Mouse (Mus musculus) forebrain, embryonic 12.5 days (tissue): ENCODE data around the gene Hspb11. TPM values are rescaled to one million over a fixed set of nuclear protein-coding genes. Genes with fewer than 3 reads are reported as not detected.

ENCODE experiments used
- ATAC-seq: fragments of 200-750 bp; cut with Nextera tagmentation; 2 replicates; pipeline ENCODE4 v1.8.0; 2017; ENCODE audit warnings: moderate TSS enrichment; ENCODE audit not compliant: low FRiP score
- H3K27ac ChIP-seq: fragments of 300-500 bp; sonication (generic); 2 replicates; pipeline ENCODE4 v1.5.1; 2016; ENCODE audit warnings: mild to moderate bottlenecking
- H3K27me3 ChIP-seq: fragments of 300-500 bp; sonication (generic); 2 replicates; pipeline ENCODE4 v1.6.1; 2016; ENCODE audit warnings: mild to moderate bottlenecking
- H3K36me3 ChIP-seq: fragments of 300-500 bp; sonication (generic); replicated peaks from 2 replicates; pipeline ENCODE4 v1.6.1; 2016; ENCODE audit warnings: mild to moderate bottlenecking
- H3K4me1 ChIP-seq: fragments of 300-500 bp; sonication (generic); 2 replicates; pipeline ENCODE4 v1.6.1; 2016
- H3K4me2 ChIP-seq: fragments of 300-500 bp; sonication (generic); 2 replicates; pipeline ENCODE4 v1.6.1; 2016; ENCODE audit warnings: mild to moderate bottlenecking, moderate library complexity
- H3K4me3 ChIP-seq: fragments of 300-500 bp; sonication (generic); replicated peaks from 2 replicates; pipeline ENCODE4 v1.5.1; 2016; ENCODE audit warnings: mild to moderate bottlenecking
- H3K9ac ChIP-seq: fragments of 300-500 bp; sonication (generic); 2 replicates; pipeline ENCODE4 v1.6.1; 2016; ENCODE audit warnings: mild to moderate bottlenecking
- H3K9me3 ChIP-seq: fragments of 300-500 bp; sonication (generic); 2 replicates; pipeline ENCODE4 v1.6.1; 2016
- WGBS: fragments of 180-500 bp; shearing (Covaris S2); methylation state at CpG from one replicate; pipeline ENCODE4 v1.1.7; 2016; 5-methylcytosine and 5-hydroxymethylcytosine counted together
- polyA plus RNA-seq: library from polyadenylated mRNA; unstranded; fragments of >200 nt; fragmentation: Nextera tagmentation; extraction: Ambion mirVana; gene quantifications from 2 replicates; pipeline ENCODE4 v1.2.1, GENCODE M21; 2016

The Hspb11 gene
- polyA plus RNA-seq, 1 experiment from 2014 or later = 37.8 TPM

DNA sequence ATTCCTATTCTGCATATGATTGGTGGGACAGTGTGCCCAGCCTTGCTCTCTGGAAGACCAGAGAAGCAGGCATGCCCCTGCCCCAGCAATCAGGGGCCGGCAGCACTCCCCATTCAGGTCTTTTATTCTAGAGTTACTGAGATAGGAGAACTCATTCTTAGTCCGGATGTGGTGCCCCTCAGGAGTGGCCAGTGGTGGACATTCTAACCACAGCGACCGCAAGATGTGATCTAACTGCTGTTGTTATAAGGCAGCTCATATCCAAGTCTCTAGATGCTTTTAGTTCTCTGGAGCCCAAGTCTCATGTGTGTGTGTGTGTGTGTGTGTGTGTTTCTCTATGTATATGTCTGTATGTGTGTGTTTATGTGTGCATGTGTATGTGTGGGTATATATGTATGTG, 47.0 kb downstream of the Hspb11 start:
- H3K36me3 ChIP-seq = no peaks in the 10 kb centered on the region
- H3K9me3 ChIP-seq = no peaks in the 10 kb centered on the region
- H3K27me3 ChIP-seq = no peaks in the 10 kb centered on the region
- ATAC-seq = no peak
- no peaks in the 10 kb centered on the region for H3K4me1 ChIP-seq
- no peak overlapping the region for H3K27ac ChIP-seq
- no peak overlapping the region for H3K4me3 ChIP-seq
- H3K4me2 ChIP-seq = no peak overlapping the region
- 81% methylated on average over 4 of the region's 4 CpGs for WGBS
- no peak overlapping the region for H3K9ac ChIP-seq

DNA sequence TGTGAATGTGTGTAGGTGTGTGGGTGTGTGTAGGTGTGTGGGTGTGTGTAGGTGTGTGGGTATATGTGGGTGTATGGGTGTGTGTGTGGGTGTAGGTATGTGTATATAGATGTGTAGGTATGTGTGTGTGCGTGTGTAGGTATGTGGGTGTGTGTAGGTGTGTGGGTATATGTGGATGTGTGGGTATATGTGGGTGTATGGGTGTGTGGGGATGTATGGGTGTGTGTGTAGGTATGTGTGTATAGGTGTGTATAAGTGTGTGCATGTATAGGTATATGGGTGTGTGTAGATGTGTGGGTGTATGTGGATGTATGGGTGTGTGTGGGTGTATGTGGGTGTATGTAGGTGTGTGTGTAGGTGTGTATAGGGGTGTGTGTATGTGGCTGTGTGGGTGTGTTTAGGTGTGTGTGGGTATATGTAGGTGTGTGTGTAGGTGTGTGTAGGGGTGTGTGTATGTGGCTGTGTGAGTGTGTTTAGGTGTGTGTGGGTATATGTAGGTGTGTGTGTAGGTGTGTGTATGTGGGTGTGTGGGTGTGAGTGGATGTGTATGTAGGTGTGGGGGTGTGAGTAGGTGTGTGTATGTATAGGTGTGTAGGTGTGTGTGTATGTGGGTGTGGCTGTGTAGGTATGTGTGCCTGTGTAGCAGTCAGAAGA, 47.6 kb downstream of the Hspb11 start:
- no peaks in the 10 kb centered on the region for H3K4me1 ChIP-seq
- H3K9ac ChIP-seq = peak overlapping the region; percentile 21; the same call in 1 of the 2 replicates
- H3K9me3 ChIP-seq = no peaks in the 10 kb centered on the region
- H3K4me2 ChIP-seq = no peak overlapping the region
- no peaks in the 10 kb centered on the region for H3K36me3 ChIP-seq
- 92% methylated on average over 1 of the region's 1 CpGs for WGBS
- ATAC-seq = no peak
- H3K27me3 ChIP-seq = no peaks in the 10 kb centered on the region
- no peak overlapping the region for H3K27ac ChIP-seq
- H3K4me3 ChIP-seq = no peak overlapping the region

DNA sequence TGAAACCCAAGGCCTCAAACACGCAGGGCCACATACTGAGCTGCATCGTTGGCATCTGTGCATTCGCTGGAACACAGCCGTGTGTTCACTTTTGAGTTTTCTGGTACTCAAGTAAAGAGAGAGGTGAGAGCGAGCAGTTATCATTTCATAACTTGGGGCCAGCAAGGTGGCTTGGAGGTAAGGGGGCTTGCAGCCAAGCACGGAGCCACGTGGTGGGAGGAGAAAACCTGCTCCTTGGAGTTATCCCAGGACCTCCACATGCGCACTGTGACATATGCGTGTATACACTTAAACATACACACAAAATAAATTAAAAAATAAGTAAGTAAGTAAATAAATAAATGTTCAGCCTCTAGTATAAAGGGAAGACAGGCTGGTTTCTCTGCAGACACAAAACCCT, 48.8 kb downstream of the Hspb11 start:
- Histone ChIP-seq H3K4me2 (no peak overlapping the region), H3K27me3 (0 out of 2 replicates have a peak, but pooled peaks cover 6% of the 10 kb centered on the region), H3K4me1 (no peaks in the 10 kb centered on the region; the same call in 1 of the 2 replicates), H3K36me3 (no peaks in the 10 kb centered on the region), H3K27ac (no peak overlapping the region), H3K9ac (no peak overlapping the region), H3K4me3 (no peak overlapping the region), H3K9me3 (no peaks in the 10 kb centered on the region)
- ATAC-seq = no peak
- whole genome bisulfite sequencing = 86% methylated on average over 9 of the region's 9 CpGs

DNA sequence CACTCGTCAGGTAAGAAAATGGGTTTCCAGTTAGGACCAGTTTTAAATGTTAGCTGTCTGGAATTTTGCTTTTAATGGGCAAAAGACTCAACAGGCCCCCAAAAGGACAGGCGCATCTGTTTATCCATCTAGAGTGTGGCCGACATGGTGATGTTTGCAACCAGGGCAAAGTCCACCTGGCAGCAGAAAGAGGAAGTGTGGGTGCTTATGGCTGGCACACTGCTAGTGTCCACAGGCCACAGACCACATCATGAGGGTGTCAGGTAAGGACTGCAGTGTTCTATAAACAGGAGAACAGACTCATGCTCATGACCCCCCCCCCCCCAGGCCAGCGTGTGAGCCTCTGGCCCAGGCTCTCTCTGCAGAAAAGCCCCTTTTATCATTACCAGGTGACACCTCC, 49.4 kb downstream of the Hspb11 start:
- ATAC-seq = no peak
- Histone ChIP-seq H3K4me1 (no peaks in the 10 kb centered on the region; the same call in 1 of the 2 replicates), H3K9me3 (no peaks in the 10 kb centered on the region), H3K27me3 (0 out of 2 replicates have a peak, but pooled peaks cover 6% of the 10 kb centered on the region), H3K27ac (no peak overlapping the region), H3K4me3 (no peak overlapping the region), H3K4me2 (no peak overlapping the region), H3K9ac (no peak overlapping the region), H3K36me3 (no peaks in the 10 kb centered on the region)
- WGBS = 87% methylated on average over 4 of the region's 4 CpGs

DNA sequence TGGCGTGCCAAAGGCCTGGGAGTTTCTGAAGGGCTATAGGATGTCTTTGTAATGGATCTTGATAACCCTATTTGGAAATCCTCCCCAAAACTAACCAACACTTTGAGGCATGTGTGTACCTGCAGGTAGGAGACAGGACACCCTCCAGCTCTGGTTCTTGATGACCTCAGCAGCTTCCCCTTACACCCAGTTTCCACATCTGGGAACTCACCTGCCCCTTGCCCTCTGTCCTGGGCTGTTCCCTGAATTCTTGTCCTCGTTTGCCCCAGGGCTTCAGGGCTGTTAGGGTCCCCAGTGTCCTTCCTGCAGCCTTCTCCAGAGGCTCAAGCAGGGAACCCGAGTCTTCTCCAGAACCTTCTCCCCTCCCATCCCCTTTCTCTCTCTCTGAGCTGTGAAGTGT, 50.1 kb downstream of the Hspb11 start:
- H3K4me1 ChIP-seq = no peaks in the 10 kb centered on the region; the same call in 1 of the 2 replicates
- H3K4me2 ChIP-seq = no peak overlapping the region
- no peak overlapping the region for H3K9ac ChIP-seq
- H3K27me3 ChIP-seq = 0 out of 2 replicates have a peak, but pooled peaks cover 6% of the 10 kb centered on the region
- no peaks in the 10 kb centered on the region for H3K36me3 ChIP-seq
- ATAC-seq = no peak
- no peaks in the 10 kb centered on the region for H3K9me3 ChIP-seq
- H3K27ac ChIP-seq = no peak overlapping the region
- no peak overlapping the region for H3K4me3 ChIP-seq
- WGBS = 53% methylated on average over 3 of the region's 3 CpGs

DNA sequence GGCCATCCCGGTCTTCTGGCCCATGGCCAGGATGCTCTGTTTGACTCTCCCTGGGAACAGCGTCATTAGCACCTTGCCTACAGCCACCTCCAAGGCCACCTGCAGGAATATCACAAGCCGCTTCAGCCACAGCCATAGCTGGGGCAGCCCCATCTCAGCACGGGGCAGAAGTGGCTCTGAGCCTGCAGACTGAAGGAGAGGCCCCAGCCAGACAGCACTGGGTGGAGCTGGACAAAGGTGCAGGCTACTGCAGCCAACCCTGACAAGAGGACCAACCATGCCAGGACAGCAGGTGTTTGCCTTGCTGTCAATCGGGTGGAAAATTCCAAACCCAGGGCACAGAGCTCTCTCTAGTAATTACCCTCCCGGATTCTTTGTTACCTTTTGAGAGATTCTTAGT, 53.6 kb downstream of the Hspb11 start, which contains the start of gene Dio1:
Gene Dio1, minus strand, starts transcription at position 204 of the 400 bp plus-strand sequence.
- Histone ChIP-seq H3K9me3 (no peaks in the 10 kb centered on the region), H3K27me3 (0 out of 2 replicates have a peak, but pooled peaks cover 6% of the 10 kb centered on the region), H3K36me3 (no peaks in the 10 kb centered on the region), H3K4me1 (no peaks in the 10 kb centered on the region; the same call in 1 of the 2 replicates), H3K4me3 (no peak within 1 kb of the TSS), H3K4me2 (no peak within 1 kb of the TSS), H3K9ac (no peak within 1 kb of the TSS), H3K27ac (no peak within 1 kb of the TSS)
- WGBS = 68% methylated on average over 6 of the region's 6 CpGs
- ATAC-seq = no peak

DNA sequence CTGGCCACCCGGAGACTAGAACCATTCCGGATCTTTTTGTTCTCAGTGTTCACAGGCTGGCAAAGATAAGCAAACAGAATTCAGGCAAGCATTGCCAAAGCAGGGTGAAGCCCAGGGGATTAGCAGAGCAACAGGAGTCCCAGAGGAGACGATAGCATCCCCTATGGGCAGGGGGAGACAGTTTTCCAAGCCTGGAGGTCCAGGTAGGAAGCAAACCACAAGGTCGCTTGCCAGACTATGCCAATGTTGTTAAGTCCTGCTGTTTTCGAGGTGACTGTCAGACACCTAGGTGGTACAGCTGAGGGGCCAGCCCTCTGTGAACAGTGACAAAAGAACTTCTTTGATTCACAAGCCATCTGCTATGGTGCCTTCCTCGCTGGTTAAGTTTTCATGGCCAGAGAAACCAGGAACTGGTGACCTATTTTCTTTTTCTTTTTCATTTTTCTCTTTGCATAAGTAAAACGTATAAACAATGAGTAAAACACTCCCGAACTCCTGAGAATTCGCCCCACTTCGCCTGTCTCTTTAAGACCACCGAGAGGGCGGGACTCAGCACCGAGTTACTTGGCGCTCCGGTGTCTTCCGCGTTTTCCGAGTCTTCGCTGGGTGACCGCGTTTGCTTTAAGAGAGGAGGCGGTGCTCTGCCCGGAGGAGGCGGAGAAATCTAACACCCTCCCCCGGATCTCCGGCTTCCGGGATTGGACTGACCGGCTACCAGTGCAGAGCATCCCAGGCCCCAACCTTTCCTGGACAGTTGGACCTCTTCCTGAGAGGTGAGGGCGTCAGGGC, 60.5 kb downstream of the Hspb11 start, which contains the start of gene Yipf1:
Gene Yipf1, plus strand, starts transcription at position 674 of the 789 bp plus-strand sequence.
- Histone ChIP-seq H3K9ac (peak within 1 kb of the TSS; percentile 61), H3K36me3 (peaks cover 4% of the 10 kb centered on the region), H3K4me2 (peak within 1 kb of the TSS; percentile 76), H3K9me3 (no peaks in the 10 kb centered on the region), H3K27ac (peak within 1 kb of the TSS; percentile 27), H3K27me3 (no peaks in the 10 kb centered on the region), H3K4me1 (peaks cover 16% of the 10 kb centered on the region), H3K4me3 (peak within 1 kb of the TSS; percentile 55)
- WGBS = under 1% methylated on average over 29 of the region's 29 CpGs
- peak; percentile 90 for ATAC-seq

DNA sequence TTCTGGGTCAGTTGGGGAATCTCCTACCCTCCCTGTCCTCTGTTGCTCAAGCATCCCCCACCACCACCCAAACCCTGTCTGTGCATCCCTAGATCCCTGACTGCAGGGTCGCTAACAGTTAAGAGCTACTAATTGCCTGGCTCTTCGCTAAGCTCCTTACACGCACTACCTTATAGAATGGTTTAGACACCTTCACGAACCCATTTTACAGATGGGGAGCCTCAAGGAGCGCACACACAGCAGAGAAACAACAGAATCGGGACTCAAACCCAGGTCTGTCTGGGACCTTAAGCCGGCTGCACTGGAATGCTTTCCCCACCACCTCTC, 61.0 kb downstream of the Hspb11 start:
- H3K9me3 ChIP-seq = no peaks in the 10 kb centered on the region
- H3K36me3 ChIP-seq = peaks cover 9% of the 10 kb centered on the region
- ATAC-seq = peak; percentile 66
- H3K4me2 ChIP-seq = peak overlapping the region; percentile 76
- no peak overlapping the region for H3K27ac ChIP-seq
- H3K4me3 ChIP-seq = peak overlapping the region; percentile 55
- peaks cover 16% of the 10 kb centered on the region for H3K4me1 ChIP-seq
- H3K9ac ChIP-seq = peak overlapping the region; percentile 61
- WGBS = 9% methylated on average over 7 of the region's 7 CpGs
- H3K27me3 ChIP-seq = no peaks in the 10 kb centered on the region

DNA sequence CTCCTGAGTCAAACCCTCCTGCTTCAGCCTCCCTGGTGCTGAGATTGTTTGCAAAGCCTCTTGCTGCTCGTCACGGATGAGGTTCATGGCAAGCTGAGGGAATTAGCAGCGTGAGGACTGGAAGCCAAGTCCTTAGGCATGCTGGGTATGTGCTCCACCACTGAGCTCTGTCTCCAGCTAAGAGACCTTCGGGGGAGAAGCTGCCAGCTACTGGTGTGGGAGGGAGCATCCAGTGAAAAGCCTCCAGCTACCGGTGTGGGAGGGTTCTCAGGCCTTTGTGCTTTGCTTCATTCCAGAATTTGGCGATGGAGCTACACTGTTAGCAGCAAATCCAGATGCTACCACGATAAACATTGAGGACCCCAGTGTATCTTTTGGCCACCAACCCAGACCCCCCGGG, 65.3 kb downstream of the Hspb11 start:
- no peak overlapping the region for H3K4me2 ChIP-seq
- 87% methylated on average over 8 of the region's 8 CpGs for WGBS
- H3K27ac ChIP-seq = no peak overlapping the region
- no peaks in the 10 kb centered on the region for H3K27me3 ChIP-seq
- ATAC-seq = no peak
- H3K9me3 ChIP-seq = no peaks in the 10 kb centered on the region
- peaks cover 39% of the 10 kb centered on the region for H3K36me3 ChIP-seq
- peaks cover 12% of the 10 kb centered on the region for H3K4me1 ChIP-seq
- no peak overlapping the region for H3K9ac ChIP-seq
- no peak overlapping the region for H3K4me3 ChIP-seq

DNA sequence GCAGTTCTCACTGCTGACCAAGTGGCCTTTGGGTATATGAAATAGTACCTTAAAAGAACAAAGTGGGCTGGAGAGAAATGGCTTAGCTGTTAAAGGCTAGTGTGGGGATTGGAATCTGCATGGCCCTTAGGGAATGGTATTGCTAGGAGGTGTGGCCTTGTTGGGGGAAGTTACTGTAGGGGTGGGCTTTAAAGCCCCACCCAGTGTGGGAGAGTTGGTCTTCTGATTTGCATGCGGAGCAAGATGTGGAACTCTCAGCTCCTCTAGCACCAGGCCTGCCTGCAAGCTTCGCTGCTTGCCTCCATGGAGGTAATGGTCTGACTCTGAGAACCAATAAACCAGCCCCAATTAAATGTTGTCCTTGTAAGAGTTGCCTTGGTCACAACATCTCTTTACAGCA, 67.6 kb downstream of the Hspb11 start:
- no peaks in the 10 kb centered on the region for H3K4me1 ChIP-seq
- 87% methylated on average over 2 of the region's 2 CpGs for WGBS
- H3K27ac ChIP-seq = no peak overlapping the region
- no peak overlapping the region for H3K4me3 ChIP-seq
- ATAC-seq = no peak
- H3K27me3 ChIP-seq = no peaks in the 10 kb centered on the region
- H3K9me3 ChIP-seq = no peaks in the 10 kb centered on the region
- no peak overlapping the region for H3K4me2 ChIP-seq
- peaks cover 39% of the 10 kb centered on the region for H3K36me3 ChIP-seq
- H3K9ac ChIP-seq = no peak overlapping the region

DNA sequence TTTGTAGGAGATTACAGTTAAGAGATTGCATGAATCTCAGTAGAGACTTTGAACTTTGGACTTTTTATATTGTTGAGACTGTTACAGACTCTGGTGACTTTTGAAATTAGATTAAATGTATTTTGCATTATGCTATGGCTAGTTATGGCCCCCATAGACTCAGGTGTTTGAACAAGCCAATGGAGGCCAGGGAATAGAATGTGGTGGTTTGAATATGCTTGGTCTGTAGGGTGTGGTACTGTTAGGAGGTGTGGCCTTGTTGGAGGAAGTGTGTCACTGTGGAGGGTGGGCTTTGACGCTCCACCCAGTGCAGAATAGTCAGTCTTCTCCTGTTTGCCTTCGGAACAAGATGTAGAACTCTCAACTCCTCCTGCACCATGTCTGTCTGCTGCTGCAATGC, 69.7 kb downstream of the Hspb11 start:
- Histone ChIP-seq H3K36me3 (peaks cover 39% of the 10 kb centered on the region), H3K4me1 (no peaks in the 10 kb centered on the region), H3K27ac (no peak overlapping the region), H3K27me3 (no peaks in the 10 kb centered on the region), H3K9me3 (no peaks in the 10 kb centered on the region), H3K4me2 (no peak overlapping the region), H3K9ac (no peak overlapping the region), H3K4me3 (no peak overlapping the region)
- WGBS = 90% methylated on average over 2 of the region's 2 CpGs
- ATAC-seq = no peak

DNA sequence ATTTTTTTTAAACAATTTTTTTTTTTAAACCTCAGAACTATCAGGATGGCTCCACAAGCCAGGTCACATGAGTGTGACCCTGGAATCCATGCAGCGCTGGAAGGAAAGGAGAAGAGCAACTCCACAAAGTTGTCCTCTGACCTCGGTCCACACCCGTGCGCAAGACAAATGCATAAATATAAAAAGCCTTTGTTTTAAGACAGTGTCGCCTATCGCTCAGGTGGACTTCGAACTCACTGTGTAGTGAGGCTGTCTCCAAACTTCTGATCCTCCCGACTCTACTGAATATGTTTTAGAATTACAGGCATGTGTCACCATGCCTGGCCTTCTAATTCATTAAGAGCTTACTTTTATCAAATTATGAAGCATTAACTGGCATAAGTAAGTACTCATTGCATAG, 75.1 kb downstream of the Hspb11 start:
- 95% methylated on average over 8 of the region's 8 CpGs for WGBS
- H3K27ac ChIP-seq = no peak overlapping the region

More for the DNA sequence above, 75.1 kb downstream of the Hspb11 start:
- Histone ChIP-seq H3K9ac (no peak overlapping the region), H3K36me3 (0 out of 2 replicates have a peak, but pooled peaks cover under 1% of the 10 kb centered on the region), H3K4me2 (no peak overlapping the region), H3K4me3 (no peak overlapping the region), H3K27me3 (no peaks in the 10 kb centered on the region), H3K9me3 (no peaks in the 10 kb centered on the region), H3K4me1 (no peaks in the 10 kb centered on the region)
- ATAC-seq = no peak
